Mouse (Mus musculus) testis, adult 2 months (tissue): Measurements from ENCODE around the gene Lrp2.

ENCODE experiments used
- CTCF ChIP-seq: fragments of 200-500 bp; IDR thresholded peaks from 2 replicates; pipeline ENCODE4 v1.5.1; 2012; ENCODE audit warnings: low read depth, mild to moderate bottlenecking, inconsistent platforms, low read length, moderate library complexity; ENCODE audit not compliant: control insufficient read depth, insufficient read depth, insufficient replicate concordance
- POLR2A ChIP-seq: fragments of 200-500 bp; IDR thresholded peaks from 2 replicates; pipeline ENCODE4 v1.6.1; 2012; ENCODE audit warnings: low read depth, mild to moderate bottlenecking, inconsistent platforms, low read length, moderate library complexity; ENCODE audit not compliant: control insufficient read depth

- TF ChIP-seq CTCF (no peak), POLR2A (no peak)
Observed at GRCm38 (mm10) chr2:69582861-69583260, 3.0 kb downstream of the Lrp2 start.
